Mouse (Mus musculus): Measurements from ENCODE around the gene Adam3.

Gene Adam3

DNA sequence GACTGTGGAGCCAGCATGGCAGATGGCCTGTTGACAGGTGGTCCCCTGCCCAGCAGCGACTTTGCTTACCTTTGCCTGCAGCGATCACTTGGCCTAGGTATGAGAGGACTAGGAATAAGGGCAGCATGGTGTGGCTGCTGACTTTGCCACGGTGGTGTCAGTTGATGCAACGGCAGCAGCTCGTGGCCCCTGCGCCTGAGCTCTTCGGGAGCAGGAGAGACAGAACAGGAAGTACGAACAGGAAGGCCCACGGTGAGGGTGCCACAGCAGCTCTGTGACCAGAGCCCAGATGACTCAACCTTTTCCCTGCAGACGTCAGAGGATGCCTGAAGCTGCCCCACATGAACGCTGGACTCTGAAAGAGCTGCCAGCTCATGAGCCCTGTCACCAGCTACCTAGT is at the start of gene Adam3:
Gene Adam3 (minus strand): TSS at position 223 of the 400 bp plus-strand sequence.
- DNase-seq (ENCODE audit: extremely low read depth, low read depth, low spot score): no peak

DNA sequence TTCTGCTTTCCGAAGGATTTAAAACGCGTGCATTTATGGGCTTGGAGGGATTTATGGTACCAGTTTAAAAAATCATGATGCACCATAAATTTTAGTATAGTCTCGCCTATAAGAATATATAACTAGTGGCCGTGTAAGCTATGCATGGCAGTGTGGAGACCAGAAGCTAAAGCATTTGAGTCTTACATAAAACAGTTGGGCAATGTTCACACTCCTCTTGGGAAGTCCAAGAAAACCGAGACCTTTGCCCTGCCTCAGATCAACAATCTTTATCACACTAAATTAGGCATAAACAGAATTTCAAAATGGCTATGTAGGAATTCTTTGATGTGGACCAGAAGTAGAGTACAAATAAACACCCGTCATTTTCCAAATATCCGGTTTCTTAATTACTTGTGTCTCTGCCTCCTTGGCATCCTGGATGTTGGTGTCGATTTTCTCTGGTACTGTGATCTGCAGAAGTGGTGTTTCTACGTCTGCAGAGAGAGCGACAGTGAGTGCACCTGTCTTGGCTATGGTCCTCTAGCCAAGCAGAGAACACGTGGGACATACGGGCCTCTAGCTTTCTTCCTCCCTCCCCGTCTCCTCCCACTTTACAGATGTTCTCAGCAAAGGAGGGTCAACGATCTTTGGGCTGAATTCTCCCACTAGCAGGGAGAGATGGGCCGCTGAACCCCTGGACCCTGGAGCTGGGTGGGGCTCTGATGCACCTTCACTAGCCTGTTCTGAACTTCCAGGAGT is 596 bp downstream of the Adam3 start:
- DNase-seq (ENCODE audit: extremely low read depth, low read depth, low spot score): no peak

All from fat pad, adult 2 months (tissue).